Mouse (Mus musculus) mesoderm, embryonic 11.5 days (tissue): Measurements from ENCODE around the gene Btnl9.
A peak's percentile ranks its signal among the peaks of the same experiment; 100 is the strongest.
"Not testable (repeated sequence)": the region's sequence is repeated elsewhere in the genome, so short reads cannot be mapped to it uniquely, and the experiment has no call there.

Source experiments
- DNase-seq: peaks from one replicate; pipeline ENCODE4 v3.0.0-alpha.2; 2012; ENCODE audit warnings: low read depth, low spot score

Btnl9 gene

DNA sequence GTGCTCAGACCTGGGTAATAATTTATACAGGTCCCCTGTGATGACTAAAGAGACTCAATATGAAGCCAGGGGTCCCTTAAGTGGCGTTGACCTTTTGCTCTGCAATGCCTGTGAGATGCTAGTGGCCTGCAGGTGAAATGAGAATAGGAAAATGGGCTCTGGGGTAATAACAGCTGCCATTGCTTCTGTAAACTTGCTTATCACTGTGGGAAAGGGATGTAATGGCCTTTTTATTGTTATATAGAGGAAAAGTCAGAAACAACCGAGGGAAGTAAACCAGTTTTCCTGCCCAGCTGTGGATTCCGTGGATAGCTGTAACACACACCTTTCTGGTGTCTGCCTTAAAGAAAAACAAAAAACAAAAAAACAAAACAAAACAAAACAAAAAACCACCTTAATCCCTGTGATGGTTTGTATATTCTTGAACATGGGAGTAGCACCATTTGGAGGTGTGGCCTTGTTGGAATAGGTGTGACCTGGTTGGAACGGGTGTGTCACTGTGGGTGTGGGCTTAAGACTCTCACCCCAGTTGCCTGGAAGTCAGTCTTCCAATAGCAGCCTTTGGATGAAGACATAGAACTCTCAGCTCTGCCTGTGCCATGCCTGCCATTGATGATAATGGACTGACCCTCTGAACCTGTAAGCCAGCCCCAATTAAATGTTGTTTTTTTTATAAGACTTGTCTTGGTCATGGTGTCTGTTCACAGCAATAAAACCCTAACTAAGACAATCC is 10.7 kb downstream of the Btnl9 start:
- not testable (repeated sequence) for DNase-seq

DNA sequence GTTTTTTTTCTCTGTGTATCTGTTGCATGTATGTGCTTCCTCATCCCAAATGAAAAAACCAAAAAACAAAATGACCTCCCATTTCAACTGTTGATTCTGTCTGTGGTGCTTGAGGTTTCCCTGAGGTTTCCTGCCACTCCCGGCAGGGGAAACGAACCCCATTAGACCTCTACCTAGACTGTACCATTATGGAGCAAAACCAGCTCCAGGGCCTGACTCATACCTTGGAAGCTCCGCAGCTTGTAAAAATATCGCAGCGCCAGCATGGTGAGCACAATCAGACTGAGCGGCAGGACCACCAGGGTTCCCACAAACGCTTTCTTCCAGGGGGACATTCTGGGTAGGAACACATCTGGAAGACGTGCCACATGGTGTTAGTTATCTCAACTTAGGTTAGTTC is 11.6 kb downstream of the Btnl9 start:
- no peak for DNase-seq

DNA sequence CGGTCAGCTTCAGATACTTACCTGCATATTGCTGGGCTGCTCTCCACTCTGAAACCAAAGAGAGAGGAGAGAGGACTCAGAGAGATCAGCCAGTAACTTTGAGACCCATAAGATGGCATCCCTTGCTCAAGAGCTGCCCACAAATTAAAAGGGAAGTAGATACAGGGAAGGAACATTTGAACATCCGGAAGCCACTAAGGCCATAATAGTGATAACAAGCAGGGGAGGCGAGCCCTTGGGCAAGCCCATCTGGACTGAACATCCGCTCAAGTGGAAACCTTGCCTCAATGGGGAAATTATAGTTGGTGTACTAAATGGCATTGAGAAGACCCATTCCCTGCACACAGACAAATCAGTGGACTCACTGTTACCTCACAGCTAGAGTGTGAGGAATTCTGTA is 16.4 kb downstream of the Btnl9 start:
- DNase-seq = no peak

DNA sequence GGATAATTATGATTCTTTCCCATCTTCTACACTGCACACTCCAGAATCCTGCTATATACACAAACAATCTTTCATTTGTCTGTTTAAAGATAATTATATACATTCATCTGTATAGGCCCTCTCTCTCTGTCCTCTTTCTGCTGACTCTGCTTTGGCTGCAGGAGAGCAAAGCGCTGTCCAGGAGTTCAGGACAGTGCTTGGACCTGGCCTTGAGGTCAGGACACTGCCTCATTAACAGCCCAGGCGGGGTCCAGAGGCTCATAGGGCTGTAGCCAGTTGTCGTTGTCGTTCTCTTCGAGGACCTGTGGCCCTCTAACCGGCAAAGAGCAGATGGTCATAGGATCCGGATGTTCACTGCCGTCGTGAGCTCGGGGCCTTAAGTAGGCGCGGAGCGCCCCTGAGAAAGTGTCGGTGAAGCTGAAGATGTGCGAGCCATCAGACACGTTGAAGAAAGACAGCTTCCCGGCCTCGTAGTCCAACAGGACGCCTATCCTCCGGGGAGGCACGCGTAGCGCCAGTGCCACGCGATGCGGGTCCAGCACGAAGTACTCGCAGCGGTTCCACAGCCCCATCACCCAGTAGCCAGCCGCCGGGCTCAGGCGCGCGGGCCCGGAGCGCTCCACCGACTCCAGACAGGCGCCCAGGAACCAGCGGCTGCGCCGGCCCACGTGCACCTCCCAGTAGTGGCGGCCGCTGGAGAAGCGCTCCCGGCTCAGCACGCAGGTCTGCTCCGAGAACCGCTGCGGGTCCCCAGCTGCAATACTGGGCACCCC is 17.9 kb downstream of the Btnl9 start:
- peak; percentile 27 for DNase-seq

DNA sequence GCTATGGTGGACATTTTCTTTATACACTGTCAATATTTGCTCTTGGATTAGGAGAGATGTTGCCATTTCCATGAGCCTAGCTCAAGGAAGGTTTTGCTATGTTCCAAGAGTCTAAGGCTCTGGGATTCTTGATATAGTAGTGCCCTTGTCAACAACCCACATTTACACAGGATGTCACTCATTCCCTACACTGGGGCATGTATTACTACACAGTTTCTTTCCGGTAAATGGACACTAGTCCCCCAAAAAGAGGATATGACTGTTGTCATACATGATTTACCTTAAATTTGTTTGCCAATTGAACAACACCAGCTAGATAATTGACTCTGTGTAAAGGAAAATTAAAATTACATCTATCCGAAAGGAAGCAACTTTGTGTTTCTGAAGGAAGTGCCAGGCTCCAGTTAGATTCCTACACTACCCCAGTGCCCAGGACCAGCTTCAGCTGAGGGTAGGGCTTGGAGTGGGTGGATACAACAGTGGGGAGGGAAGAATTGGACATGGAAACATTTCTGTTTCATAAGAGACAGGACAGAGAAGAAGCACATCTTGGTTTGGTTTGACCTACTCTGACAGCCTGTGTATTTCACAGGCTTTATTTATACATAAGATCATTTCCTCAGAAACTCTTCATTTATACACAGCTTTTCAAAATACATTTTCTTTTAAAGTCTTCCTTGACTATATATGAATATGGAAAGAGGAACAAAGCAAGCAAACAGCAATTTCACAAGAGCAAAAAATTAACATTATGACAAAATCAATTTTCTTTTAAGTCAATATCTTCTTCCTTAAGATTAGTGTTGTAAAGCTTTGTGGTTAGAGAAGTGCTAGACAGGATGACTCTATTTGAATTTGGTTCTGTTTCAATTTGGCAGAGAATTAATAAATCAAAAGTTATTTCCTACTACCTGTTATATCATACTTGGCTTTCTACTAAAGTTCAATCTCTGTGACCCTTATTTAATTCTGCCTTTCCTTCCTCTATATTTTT is 29.8 kb downstream of the Btnl9 start:
- no peak for DNase-seq

DNA sequence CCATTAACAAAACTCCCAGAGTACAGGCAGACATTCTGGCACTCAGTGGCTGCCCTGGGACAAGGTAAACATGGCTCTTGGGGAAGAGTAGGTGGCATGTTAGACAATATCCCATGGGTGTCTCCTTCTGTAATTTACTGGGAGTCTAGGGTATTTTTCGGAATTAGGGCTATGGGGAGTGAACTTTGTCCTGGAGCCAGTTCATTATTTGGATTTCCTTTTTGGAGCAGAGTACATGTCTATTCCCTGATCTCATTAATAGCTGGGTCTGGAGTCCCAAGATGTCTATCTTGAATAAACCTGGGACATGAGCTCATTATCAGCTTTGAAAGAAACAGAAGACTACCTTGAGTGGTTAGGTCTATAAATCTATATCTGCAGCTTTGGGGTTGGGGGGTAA is 32.9 kb downstream of the Btnl9 start, which contains the start of gene Olfr1394:
TSS of gene Olfr1394 (plus strand) at position 301 of the 400 bp plus-strand sequence.
- DNase-seq = no peak

DNA sequence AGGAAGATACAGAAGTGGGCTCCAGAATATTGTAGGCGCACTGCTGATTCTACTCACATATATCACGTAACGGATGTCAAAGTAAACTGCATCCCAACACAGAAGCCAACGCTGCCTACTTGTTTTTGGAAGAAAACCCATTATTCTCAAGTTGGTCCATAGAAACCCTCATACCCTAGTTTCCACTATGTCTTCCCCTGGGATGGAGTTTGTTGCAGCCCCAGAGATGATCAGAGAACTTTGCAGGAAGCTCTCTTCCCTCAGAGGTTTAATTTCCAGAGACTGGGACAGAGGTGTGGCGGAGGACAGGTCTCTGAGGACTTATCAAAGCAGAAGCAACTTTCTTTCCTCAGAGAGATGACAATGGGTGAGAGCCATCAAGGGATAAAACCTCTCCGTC is 45.0 kb downstream of the Btnl9 start, which contains the start of gene Olfr1395:
TSS of gene Olfr1395 (plus strand) at position 301 of the 400 bp plus-strand sequence.
- no peak for DNase-seq

DNA sequence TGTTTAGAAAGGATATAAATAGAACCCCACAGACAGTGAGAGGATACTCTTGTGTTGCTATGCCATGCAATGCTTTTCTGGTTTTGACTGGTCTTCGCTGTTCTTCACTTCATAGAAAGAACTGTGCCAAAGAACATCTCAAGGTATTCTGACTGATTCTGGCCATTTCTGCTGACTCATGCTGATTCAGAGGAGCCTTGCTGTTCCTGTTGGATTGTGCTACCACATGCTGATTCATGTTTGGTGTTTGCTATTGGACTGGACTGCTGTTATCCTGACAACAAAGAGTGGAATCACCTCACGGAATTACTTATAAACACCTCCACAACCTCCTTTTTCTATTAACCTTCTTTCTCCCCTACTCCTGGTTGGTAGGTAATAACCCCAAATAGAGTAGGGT is 62.8 kb downstream of the Btnl9 start:
- no peak for DNase-seq

DNA sequence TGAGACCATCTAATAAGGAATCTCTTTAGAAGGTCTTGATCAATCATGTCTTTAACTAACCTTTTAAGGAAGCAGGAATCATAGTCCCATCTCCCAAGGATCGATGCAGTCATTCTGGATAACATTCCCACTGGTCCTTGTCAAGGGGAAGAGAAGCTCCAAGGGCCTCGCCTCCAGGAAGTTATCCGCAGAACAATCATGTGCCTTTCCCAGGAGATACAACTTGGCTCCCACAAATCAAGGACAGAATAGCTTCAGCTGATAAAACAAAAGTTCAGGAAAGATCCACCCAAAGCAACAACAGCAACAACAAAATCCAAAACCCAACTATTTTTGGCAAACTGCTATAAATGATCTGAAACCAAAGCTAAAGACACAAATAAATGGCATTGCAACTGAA is 67.3 kb downstream of the Btnl9 start:
- no peak for DNase-seq
